Mouse (Mus musculus) liver, embryonic 12.5 days (tissue): ENCODE data around the gene Borcs8. TPM values are rescaled to one million over a fixed set of nuclear protein-coding genes. Genes with fewer than 3 reads are reported as not detected.

ENCODE experiments used
- ATAC-seq: fragments of 200-750 bp; cut with Nextera tagmentation; 2 replicates; pipeline ENCODE4 v1.8.0; 2017; ENCODE audit warnings: moderate number of reproducible peaks, mild to moderate bottlenecking, moderate library complexity
- H3K27ac ChIP-seq: fragments of 300-500 bp; sonication (generic); 2 replicates; pipeline ENCODE4 v1.5.1; 2016; ENCODE audit warnings: mild to moderate bottlenecking
- H3K27me3 ChIP-seq: fragments of 300-500 bp; sonication (generic); replicated peaks from 2 replicates; pipeline ENCODE4 v1.6.1; 2016; ENCODE audit warnings: mild to moderate bottlenecking, moderate library complexity
- H3K36me3 ChIP-seq: fragments of 300-500 bp; sonication (generic); 2 replicates; pipeline ENCODE4 v1.6.1; 2016; ENCODE audit warnings: mild to moderate bottlenecking, moderate library complexity
- H3K4me1 ChIP-seq: fragments of 300-500 bp; sonication (generic); 2 replicates; pipeline ENCODE4 v1.6.1; 2016
- H3K4me2 ChIP-seq: fragments of 300-500 bp; sonication (generic); 2 replicates; pipeline ENCODE4 v1.6.1; 2016; ENCODE audit warnings: mild to moderate bottlenecking, moderate library complexity
- H3K4me3 ChIP-seq: fragments of 300-500 bp; sonication (generic); 2 replicates; pipeline ENCODE4 v1.5.1; 2016; ENCODE audit warnings: mild to moderate bottlenecking, moderate library complexity
- H3K9ac ChIP-seq: fragments of 300-500 bp; sonication (generic); 2 replicates; pipeline ENCODE4 v1.6.1; 2016; ENCODE audit warnings: mild to moderate bottlenecking, moderate library complexity
- H3K9me3 ChIP-seq: fragments of 300-500 bp; sonication (generic); replicated peaks from 2 replicates; pipeline ENCODE4 v1.6.1; 2016; ENCODE audit warnings: mild to moderate bottlenecking, moderate library complexity
- WGBS: fragments of 180-500 bp; shearing (Covaris S2); methylation state at CpG from one replicate; pipeline ENCODE4 v1.1.7; 2016; ENCODE audit not compliant: insufficient replicate concordance; 5-methylcytosine and 5-hydroxymethylcytosine counted together
- polyA plus RNA-seq: library from polyadenylated mRNA; unstranded; fragments of >200 nt; fragmentation: Nextera tagmentation; extraction: Ambion mirVana; gene quantifications from 2 replicates; pipeline ENCODE4 v1.2.1, GENCODE M21; 2016

Borcs8 gene
- polyA plus RNA-seq = 25.1 and 28.8 TPM in 2 replicates

DNA sequence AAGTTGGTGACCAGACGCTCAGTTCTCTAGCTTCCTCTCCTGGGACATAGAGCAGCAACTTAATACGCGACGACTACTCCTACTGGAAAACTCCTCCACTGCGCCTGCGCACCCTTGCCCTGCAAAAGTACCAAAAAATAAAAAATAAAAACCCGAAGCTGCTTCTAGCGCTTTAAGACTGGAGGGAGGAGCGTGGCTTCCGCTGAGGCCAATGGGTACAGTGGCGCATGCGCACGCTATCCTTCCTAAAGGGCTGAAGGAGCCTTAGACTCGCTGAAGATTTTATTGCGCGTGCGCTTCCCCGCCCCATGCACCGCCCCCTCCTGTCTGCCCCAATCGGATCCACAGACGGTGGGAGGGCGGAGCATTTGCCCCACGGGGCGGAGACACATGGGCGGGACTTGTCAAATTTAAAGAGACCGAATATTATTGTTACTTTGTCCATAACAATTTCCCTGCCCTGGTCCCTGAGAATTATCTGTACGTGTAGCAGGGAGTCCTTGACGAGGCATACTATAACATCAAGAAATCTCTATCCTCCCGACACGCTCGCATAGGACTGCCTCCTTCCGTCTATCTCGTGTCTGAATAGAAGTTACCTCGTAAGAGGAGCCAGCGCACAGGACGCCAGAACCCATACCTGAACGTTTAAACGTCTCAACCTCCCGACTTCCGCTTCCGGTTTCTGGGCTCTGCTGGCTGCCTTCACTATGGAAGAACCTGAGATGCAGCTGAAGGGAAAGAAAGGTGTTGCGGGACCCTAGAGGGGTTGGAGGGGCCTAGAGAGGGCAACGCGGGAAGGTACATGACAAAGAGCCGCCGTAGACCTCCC is at the start of gene Borcs8, which contains the start of the genes Rfxank and Mef2b:
Gene Borcs8, plus strand, starts transcription at position 474 of the 832 bp plus-strand sequence.
Gene Rfxank, minus strand, starts transcription at position 129 of the 832 bp plus-strand sequence.
Gene Mef2b, plus strand, starts transcription at position 686 of the 832 bp plus-strand sequence.
- Histone ChIP-seq H3K9ac (peak within 1 kb of the TSS; percentile 83), H3K4me2 (peak within 1 kb of the TSS; percentile 81), H3K4me1 (peaks cover 34% of the 10 kb centered on the region), H3K27me3 (no peaks in the 10 kb centered on the region), H3K36me3 (peaks cover 62% of the 10 kb centered on the region), H3K27ac (peak within 1 kb of the TSS; percentile 93), H3K4me3 (peak within 1 kb of the TSS; percentile 84), H3K9me3 (no peaks in the 10 kb centered on the region)
- under 1% methylated on average over 46 of the region's 46 CpGs for WGBS
- peak; percentile 96 for ATAC-seq

DNA sequence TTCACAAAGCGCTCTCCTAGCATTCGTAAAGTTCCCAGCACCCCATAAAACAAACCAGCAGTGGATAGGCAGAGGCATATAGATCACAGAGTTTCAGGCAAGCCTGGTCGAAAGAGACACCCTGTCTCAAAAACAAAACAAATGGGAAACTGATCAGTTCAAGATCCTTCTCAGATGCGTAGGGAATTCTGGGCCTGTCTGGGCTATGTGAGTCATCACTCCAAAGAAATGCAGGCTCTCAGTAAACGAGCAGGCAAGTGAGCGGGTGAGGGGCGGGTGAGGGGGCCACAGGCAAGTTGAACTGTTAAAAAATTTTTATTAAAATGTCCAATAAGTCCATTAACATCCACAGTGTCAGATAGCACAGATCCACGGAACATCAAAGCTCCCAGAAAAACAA is 46.5 kb upstream of the Borcs8 start:
- no peaks in the 10 kb centered on the region for H3K36me3 ChIP-seq
- no peak overlapping the region for H3K4me3 ChIP-seq
- ATAC-seq = no peak
- H3K9me3 ChIP-seq = no peaks in the 10 kb centered on the region
- peaks cover 4% of the 10 kb centered on the region; the same call in 1 of the 2 replicates for H3K4me1 ChIP-seq
- H3K9ac ChIP-seq = no peak overlapping the region
- H3K27ac ChIP-seq = no peak overlapping the region
- 48% methylated on average over 8 of the region's 8 CpGs for WGBS
- peaks cover 85% of the 10 kb centered on the region for H3K27me3 ChIP-seq
- H3K4me2 ChIP-seq = no peak overlapping the region

DNA sequence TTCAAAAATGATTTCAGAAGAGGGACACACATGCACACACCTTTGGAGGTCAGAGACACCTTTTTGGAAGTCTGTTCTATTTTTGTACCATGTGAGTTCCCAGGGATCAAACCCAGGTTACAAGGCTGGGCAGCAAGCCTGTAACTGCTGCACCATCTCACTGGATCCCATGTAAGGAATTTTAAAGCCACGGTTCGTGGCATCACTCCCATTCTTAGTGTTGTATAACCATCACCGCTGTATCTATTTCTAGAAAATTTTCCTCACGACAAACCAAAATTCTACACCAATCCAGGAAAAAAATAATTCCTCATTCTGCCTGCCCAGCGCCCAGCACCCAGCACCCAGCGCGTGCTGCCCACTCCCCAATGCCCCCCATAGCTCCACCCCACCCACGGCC is 40.0 kb upstream of the Borcs8 start:
- WGBS = 49% methylated on average over 8 of the region's 8 CpGs
- H3K9me3 ChIP-seq = no peaks in the 10 kb centered on the region
- H3K4me1 ChIP-seq = no peaks in the 10 kb centered on the region
- H3K4me3 ChIP-seq = no peak overlapping the region
- H3K36me3 ChIP-seq = no peaks in the 10 kb centered on the region
- no peak for ATAC-seq
- H3K27me3 ChIP-seq = peaks cover 42% of the 10 kb centered on the region
- H3K27ac ChIP-seq = no peak overlapping the region
- no peak overlapping the region for H3K4me2 ChIP-seq
- no peak overlapping the region for H3K9ac ChIP-seq

DNA sequence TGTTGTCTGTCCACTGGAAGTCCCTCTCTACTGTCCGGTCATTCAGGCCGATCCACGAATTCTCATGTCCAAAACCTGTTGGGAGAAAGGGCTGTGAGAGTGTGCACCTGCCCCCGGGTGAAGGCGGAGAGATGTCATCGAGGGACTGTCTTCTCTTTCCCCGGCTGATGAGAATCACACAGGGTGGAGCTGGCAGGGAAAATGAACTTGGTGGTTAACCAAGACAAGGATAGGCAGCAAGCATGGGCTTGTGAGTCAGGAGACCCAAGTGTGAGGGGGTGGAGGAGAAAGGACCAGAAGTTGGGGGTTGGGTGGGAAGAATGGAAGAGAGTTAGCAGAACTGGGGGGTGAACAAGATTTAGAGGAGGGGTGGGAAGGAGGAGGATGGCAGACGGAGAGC is 39.1 kb upstream of the Borcs8 start:
- no peak for ATAC-seq
- no peak overlapping the region for H3K27ac ChIP-seq
- H3K36me3 ChIP-seq = no peaks in the 10 kb centered on the region
- H3K4me1 ChIP-seq = no peaks in the 10 kb centered on the region
- no peak overlapping the region for H3K9ac ChIP-seq
- H3K27me3 ChIP-seq = peaks cover 47% of the 10 kb centered on the region
- H3K4me3 ChIP-seq = no peak overlapping the region
- 63% methylated on average over 8 of the region's 8 CpGs for whole genome bisulfite sequencing
- H3K4me2 ChIP-seq = no peak overlapping the region
- no peaks in the 10 kb centered on the region for H3K9me3 ChIP-seq

DNA sequence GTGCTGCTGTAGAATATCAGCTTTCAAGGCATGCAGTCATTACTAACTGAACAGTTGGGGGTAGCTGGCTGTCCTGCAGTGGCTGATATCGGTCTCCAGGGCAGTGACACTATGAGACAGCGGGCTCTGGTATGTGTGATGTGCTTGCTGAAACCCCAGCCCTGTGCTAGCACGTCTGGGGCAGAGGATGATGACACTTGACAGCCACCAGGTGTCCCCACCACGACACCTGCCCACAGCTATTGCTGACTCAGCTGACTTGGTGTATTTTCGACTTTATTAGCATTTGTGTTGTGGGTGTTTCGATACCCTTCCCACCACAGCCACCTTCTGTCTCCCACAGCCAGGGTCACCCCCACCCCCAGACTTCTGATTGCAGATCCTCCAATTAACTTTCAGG is 34.8 kb upstream of the Borcs8 start:
- 9% methylated on average over 6 of the region's 6 CpGs for WGBS
- H3K4me2 ChIP-seq = no peak overlapping the region
- peaks cover 64% of the 10 kb centered on the region for H3K27me3 ChIP-seq
- H3K36me3 ChIP-seq = no peaks in the 10 kb centered on the region
- H3K4me3 ChIP-seq = no peak overlapping the region
- no peaks in the 10 kb centered on the region for H3K4me1 ChIP-seq
- no peak for ATAC-seq
- H3K27ac ChIP-seq = no peak overlapping the region
- H3K9ac ChIP-seq = no peak overlapping the region
- H3K9me3 ChIP-seq = no peaks in the 10 kb centered on the region

DNA sequence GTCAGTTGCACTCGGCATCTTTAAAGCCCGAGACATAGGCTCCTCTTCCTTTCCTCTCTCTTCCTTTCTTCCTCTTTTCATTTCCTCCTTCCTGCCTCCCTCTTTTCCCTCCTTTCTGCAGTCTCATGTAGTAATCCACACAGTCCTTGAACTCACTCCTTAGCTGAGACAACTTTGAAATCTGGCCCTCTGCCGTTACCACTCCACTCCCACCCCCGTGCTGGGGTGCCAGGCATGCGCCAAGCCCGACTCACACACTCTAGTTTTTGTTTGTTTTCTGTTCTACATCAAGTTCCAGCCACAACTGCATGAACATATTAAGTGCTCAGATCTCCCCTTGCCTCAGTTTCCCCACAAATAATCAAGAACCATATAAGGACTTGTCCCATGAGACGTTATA is 34.4 kb upstream of the Borcs8 start:
- ATAC-seq = no peak
- Histone ChIP-seq H3K4me1 (no peaks in the 10 kb centered on the region), H3K27me3 (peaks cover 68% of the 10 kb centered on the region), H3K27ac (no peak overlapping the region), H3K9ac (no peak overlapping the region), H3K4me2 (no peak overlapping the region), H3K9me3 (no peaks in the 10 kb centered on the region), H3K4me3 (no peak overlapping the region), H3K36me3 (no peaks in the 10 kb centered on the region)
- 52% methylated on average over 7 of the region's 7 CpGs for WGBS

DNA sequence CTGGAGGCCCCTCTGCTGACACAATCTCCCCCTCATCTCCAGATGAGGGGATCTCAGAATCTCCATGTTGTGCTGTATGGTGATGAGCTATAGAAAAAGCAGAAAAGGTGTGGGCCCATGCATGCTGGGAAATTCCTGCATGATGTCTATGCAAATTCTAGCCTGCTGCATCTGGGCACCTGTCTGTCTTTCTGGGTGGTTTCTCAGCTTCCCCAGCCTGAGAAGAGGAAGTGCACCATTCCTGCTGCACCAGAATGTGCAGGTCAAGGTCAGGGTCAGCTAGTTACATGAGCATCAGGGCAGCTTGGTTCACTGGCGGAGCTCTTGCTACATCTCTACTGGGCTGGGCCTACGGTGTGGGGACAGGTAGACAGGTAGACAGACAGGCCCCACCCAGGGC is 28.8 kb upstream of the Borcs8 start:
- WGBS = 53% methylated on average over 2 of the region's 2 CpGs
- Histone ChIP-seq H3K4me3 (no peak overlapping the region), H3K36me3 (no peaks in the 10 kb centered on the region), H3K9me3 (no peaks in the 10 kb centered on the region), H3K4me1 (no peaks in the 10 kb centered on the region), H3K27me3 (peaks cover 96% of the 10 kb centered on the region), H3K4me2 (no peak overlapping the region), H3K27ac (no peak overlapping the region), H3K9ac (no peak overlapping the region)
- ATAC-seq = no peak

DNA sequence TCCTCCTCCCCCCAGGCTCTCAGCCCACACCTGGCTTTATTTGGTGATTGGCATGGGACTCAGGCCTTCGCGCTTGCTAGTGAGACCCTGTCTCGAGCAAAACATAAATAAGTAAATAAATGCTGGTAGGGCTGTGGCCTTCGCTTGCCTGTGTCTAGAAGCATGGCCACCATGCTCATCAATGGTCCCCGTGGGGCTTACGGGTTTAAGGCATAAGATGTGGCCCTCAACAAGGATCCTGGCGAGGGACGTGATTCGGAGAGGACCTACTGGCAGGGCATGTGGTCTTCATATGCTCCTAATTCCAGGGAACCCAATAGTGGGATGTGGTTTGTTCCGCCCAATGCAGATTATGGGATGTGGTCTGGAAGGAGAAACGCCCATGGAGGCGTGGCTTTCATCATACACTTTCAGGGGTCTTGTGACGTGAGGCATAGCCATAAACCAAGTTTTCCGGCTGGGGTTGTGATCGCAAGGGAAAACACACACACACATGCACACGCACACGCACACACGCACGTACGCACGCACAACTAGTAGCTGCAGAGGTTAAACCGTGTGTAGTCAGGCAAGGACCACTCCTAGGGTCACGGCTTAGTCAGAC is 28.0 kb upstream of the Borcs8 start:
- no peak overlapping the region for H3K4me2 ChIP-seq
- 33% methylated on average over 23 of the region's 23 CpGs for WGBS

DNA sequence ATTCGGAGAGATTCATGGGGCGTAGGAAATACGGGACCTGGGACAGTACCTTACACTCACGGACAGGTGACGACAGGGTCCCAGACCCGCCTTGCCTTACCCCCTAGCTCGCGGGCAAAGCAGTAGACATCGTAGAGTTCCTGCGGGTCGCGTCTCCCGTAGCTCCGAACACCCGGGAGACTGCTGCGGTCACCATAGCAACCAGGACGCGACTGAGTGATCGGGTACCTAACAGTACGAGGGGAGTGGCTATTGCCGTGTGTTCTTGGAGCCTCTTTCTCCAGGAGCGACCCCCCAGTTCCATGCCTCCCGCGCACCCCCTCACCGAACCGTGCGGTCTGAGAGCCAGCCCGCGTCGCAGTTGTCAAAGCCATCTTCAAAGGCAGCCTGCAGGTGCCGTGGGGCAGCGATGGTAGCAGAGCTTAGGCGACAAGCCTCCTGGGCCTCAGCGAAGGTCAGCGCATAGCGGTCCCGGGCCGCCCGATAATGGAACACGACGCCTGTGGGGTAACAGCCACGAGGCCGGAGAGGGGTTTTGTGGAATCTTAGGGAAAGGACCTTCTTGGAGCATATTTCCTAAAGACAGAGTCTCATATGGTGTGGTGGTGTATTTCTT is 26.8 kb upstream of the Borcs8 start:
- Histone ChIP-seq H3K27ac (no peak overlapping the region), H3K9ac (no peak overlapping the region), H3K4me1 (no peaks in the 10 kb centered on the region), H3K4me3 (no peak overlapping the region), H3K9me3 (no peaks in the 10 kb centered on the region), H3K27me3 (peaks cover 100% of the 10 kb centered on the region), H3K4me2 (no peak overlapping the region), H3K36me3 (no peaks in the 10 kb centered on the region)
- no peak for ATAC-seq
- 8% methylated on average over 43 of the region's 43 CpGs for WGBS

More for the DNA sequence above, 28.0 kb upstream of the Borcs8 start:
- Histone ChIP-seq H3K9me3 (no peaks in the 10 kb centered on the region), H3K4me3 (no peak overlapping the region), H3K27ac (no peak overlapping the region), H3K27me3 (peaks cover 99% of the 10 kb centered on the region), H3K36me3 (no peaks in the 10 kb centered on the region), H3K4me1 (no peaks in the 10 kb centered on the region), H3K9ac (no peak overlapping the region)
- no peak for ATAC-seq

DNA sequence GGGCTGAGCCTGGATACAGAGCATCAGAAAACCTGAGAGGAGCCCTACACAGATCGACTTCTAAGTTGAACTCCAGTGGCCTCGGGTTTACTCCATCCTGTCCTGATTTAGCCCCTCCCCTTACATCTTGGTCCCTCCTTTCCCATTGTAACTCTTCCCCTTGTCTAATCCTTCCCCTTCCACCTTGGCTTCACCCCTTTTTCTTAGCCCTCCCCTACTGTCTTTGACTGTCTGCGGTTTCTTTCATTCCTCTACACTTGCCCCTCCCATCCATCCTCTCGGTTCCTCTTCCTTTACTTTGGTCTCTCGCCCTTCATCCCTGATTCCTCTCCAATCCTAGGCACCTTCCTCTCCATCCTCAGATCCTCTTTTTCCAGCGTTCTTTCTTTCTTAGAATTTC is 24.8 kb upstream of the Borcs8 start:
- Histone ChIP-seq H3K4me1 (no peaks in the 10 kb centered on the region), H3K9ac (no peak overlapping the region), H3K4me2 (no peak overlapping the region), H3K27ac (no peak overlapping the region), H3K36me3 (no peaks in the 10 kb centered on the region), H3K4me3 (no peak overlapping the region), H3K9me3 (no peaks in the 10 kb centered on the region), H3K27me3 (peaks cover 100% of the 10 kb centered on the region)
- no peak for ATAC-seq
- 10% methylated on average over 6 of the region's 6 CpGs for WGBS

DNA sequence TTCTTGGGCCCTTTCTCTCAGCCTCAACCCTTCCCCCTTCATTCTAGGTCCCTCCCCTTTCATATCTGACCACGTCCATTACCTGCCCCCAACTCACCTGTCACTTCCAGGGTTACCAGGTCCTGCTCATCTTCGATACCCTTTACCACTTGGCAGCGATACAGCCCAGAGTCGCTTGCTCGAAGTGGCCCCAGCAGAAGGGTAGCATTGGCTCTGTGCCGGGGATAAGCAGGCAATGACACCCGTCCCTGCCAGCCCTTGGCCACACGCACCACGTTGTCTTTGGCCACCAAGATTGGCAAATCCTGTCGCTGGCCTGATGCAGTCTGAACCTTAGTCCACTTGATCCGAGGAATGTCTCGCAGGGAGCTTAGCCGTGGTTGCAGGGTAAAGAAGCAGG is 24.4 kb upstream of the Borcs8 start:
- no peak overlapping the region for H3K4me3 ChIP-seq
- H3K36me3 ChIP-seq = no peaks in the 10 kb centered on the region
- H3K4me2 ChIP-seq = no peak overlapping the region
- H3K27ac ChIP-seq = no peak overlapping the region
- peaks cover 100% of the 10 kb centered on the region for H3K27me3 ChIP-seq
- no peak overlapping the region for H3K9ac ChIP-seq
- H3K9me3 ChIP-seq = no peaks in the 10 kb centered on the region
- no peak for ATAC-seq
- H3K4me1 ChIP-seq = no peaks in the 10 kb centered on the region
- WGBS = 49% methylated on average over 13 of the region's 13 CpGs

DNA sequence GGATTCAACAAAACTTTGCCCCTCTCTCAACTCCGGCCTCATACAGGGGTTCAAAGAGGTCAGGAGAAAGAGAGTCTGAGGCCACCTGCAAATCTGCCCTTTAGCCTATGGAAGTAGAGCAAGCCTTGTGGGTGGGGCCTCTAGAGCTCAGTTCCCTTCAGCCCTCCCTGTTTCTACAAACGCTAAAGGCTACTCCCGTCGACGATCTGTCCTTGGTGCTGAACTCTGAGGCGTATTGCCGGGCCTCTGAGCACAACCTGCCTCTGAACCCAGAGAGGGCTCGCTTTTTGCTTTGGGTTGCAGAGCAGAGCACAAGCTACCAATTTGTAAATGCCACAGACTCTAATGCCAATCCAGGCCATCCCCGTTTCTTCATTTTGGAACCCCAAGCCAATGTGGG is 21.7 kb upstream of the Borcs8 start:
- Histone ChIP-seq H3K27ac (no peak overlapping the region), H3K36me3 (no peaks in the 10 kb centered on the region), H3K9ac (no peak overlapping the region), H3K9me3 (no peaks in the 10 kb centered on the region), H3K4me2 (no peak overlapping the region), H3K4me3 (no peak overlapping the region), H3K4me1 (0 out of 2 replicates have a peak, but pooled peaks cover 4% of the 10 kb centered on the region), H3K27me3 (peaks cover 100% of the 10 kb centered on the region)
- 8% methylated on average over 9 of the region's 9 CpGs for WGBS
- no peak for ATAC-seq
